Mouse (Mus musculus): Measurements from ENCODE around the gene Pde4dip. TPM values are rescaled to one million over a fixed set of nuclear protein-coding genes. Genes with fewer than 3 reads are reported as not detected.

Gene Pde4dip
- polyA plus RNA-seq, 1 experiment: 58.1 TPM

- WGBS: 82% methylated on average over 9 of the region's 9 CpGs
- Histone ChIP-seq H3K4me3 (ENCODE audit: insufficient read depth, low read depth, low read length) (no peak overlapping the region), H3K4me1 (ENCODE audit: control insufficient read depth, insufficient read depth, low read length) (peaks cover 6% of the 10 kb centered on the region), H3K27ac (ENCODE audit: insufficient read depth, low read depth, low read length) (no peak overlapping the region), H3K36me3 (ENCODE audit: control insufficient read depth, insufficient read depth, low read length) (peaks cover 1% of the 10 kb centered on the region; the same call in 1 of the 2 replicates), H3K27me3 (replicated peaks; ENCODE audit: control insufficient read depth, insufficient read depth, low read length) (no peaks in the 10 kb centered on the region)
- DNase-seq: no peak
- no peak for TF ChIP-seq CTCF (conservative IDR thresholded peaks at IDR 0.05; ENCODE audit: insufficient read depth, insufficient read length, low read depth, low read length)
- no peak for TF ChIP-seq POLR2A (IDR thresholded peaks at IDR 0.05; ENCODE audit: low read depth, low read length)
Measured at GRCm38 (mm10) chr3:97642001-97642400, 246.5 kb downstream of the Pde4dip start.

GRCm38 (mm10) chr3:97641396-97641795 is 247.1 kb downstream of the Pde4dip start:
- TF ChIP-seq CTCF (conservative IDR thresholded peaks at IDR 0.05; ENCODE audit: insufficient read depth, insufficient read length, low read depth, low read length): no peak
- no peak for TF ChIP-seq POLR2A (IDR thresholded peaks at IDR 0.05; ENCODE audit: low read depth, low read length)

More at GRCm38 (mm10) chr3:97641396-97641795, 247.1 kb downstream of the Pde4dip start:
- Histone ChIP-seq H3K27ac (ENCODE audit: insufficient read depth, low read depth, low read length) (no peak overlapping the region), H3K27me3 (replicated peaks; ENCODE audit: control insufficient read depth, insufficient read depth, low read length) (no peaks in the 10 kb centered on the region), H3K4me3 (ENCODE audit: insufficient read depth, low read depth, low read length) (no peak overlapping the region), H3K4me1 (ENCODE audit: control insufficient read depth, insufficient read depth, low read length) (peaks cover 6% of the 10 kb centered on the region), H3K36me3 (ENCODE audit: control insufficient read depth, insufficient read depth, low read length) (peaks cover 1% of the 10 kb centered on the region; the same call in 1 of the 2 replicates)
- DNase-seq: no peak
- WGBS: 96% methylated on average over 4 of the region's 4 CpGs

Other genes starting within 250 kb of the Pde4dip start
- gene Prkab2, start 230.5 kb downstream of the Pde4dip start, polyA plus RNA-seq (2012; rRNA removed): 4.5 and 4.7 TPM in 2 replicates
- gene Gm17651, start 214.0 kb downstream of the Pde4dip start, polyA plus RNA-seq (2012; rRNA removed): not detected in 2 replicates
- gene Sec22b, start 12.5 kb upstream of the Pde4dip start, polyA plus RNA-seq (2012; rRNA removed): 24.6 and 31.1 TPM in 2 replicates
- 16.3 and 20.0 TPM in 2 replicates for gene Notch2, start 124.8 kb upstream of the Pde4dip start, polyA plus RNA-seq (2012; rRNA removed)